10 mouse cellular contexts compared by ENCODE assay signal in the genomic region with DNA sequence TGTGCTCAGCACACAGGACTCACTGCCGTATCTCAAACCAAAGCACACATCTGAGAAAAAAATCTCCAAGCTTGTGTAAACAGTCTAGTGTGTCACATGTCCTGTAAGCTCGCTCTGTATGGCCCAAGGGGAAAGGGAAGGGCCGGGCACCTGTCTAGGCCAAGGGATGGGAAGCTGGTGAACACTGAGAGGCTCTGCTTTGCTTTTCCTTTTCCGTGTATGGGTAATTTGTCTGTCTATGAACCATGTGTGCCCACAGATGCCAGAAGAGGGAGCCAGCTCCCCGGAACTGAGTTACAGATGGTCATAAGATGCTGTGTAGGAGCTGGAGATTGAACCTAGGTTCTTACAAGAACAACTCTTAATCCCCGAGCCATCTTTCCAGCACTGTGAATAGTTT. TPM values are rescaled to one million over a fixed set of nuclear protein-coding genes. Genes with fewer than 3 reads are reported as not detected.
DNase-seq lines count a peak whose midpoint lies in the region; ATAC-seq and TF ChIP-seq lines count a peak whose summit lies in the region.
"Had no signal": no experiment of that assay in that cellular context is flagged by ENCODE, and none has a peak within 500 bp of the region (broad histone marks: within the 10 kb centered on the region; RNA-seq: fewer than 3 reads in every experiment).

No protein-coding gene starts in this region.

- H3K4me2 ChIP-seq in liver, embryonic 12.5 days: no peak overlapping the region

- H3K27ac ChIP-seq in liver, adult 2 months (replicated peaks; ENCODE audit: insufficient read depth, low read depth, low read length): no peak overlapping the region
- no peak overlapping the region for H3K27ac ChIP-seq in liver, embryonic 12.5 days

- TF ChIP-seq CTCF in liver, adult 2 months (IDR thresholded peaks at IDR 0.05; ENCODE audit: low read depth, low read length): peak; percentile 59; the same call in 1 of the 2 replicates

- ATAC-seq in liver, embryonic 12.5 days: no peak

- no peaks in the 10 kb centered on the region for H3K79me2 ChIP-seq in liver, adult 2 months (ENCODE audit: control insufficient read depth, insufficient read depth, low read length)

- no peak overlapping the region for H3K4me3 ChIP-seq in liver, adult 2 months (ENCODE audit: insufficient read depth, low read depth, low read length)
- H3K4me3 ChIP-seq in liver, embryonic 12.5 days: no peak overlapping the region

- peak; percentile 52 for DNase-seq in adrenal gland, adult 2 months
- no peak for DNase-seq in adrenal gland, adult 8-10 months
- DNase-seq in liver, adult 2 months (ENCODE audit: extremely low read depth, low read depth, low spot score): peak; percentile 57
- peak; percentile 25 for DNase-seq in c-Kit-positive CD71-positive TER-119-positive erythroid progenitor cells, embryonic 14.5 days (ENCODE audit: low spot score)
- peak; percentile 38 to 54 for DNase-seq in layer of hippocampus, postnatal 14 days (ENCODE audit: low spot score in 2 of 2)
- peak; percentile 21 for DNase-seq in right cerebral cortex, postnatal 14 days
- DNase-seq in cerebellum, postnatal 14 days: no peak

- H3K27me3 ChIP-seq in liver, adult 2 months (ENCODE audit: control insufficient read depth, insufficient read depth, low read length): no peaks in the 10 kb centered on the region
- no peaks in the 10 kb centered on the region for H3K27me3 ChIP-seq in liver, embryonic 12.5 days (replicated peaks)

- H3K9me3 ChIP-seq in liver, embryonic 12.5 days (replicated peaks): no peaks in the 10 kb centered on the region

- no peak overlapping the region for H3K9ac ChIP-seq in liver, adult 2 months (ENCODE audit: low read depth, low read length)
- H3K9ac ChIP-seq in liver, embryonic 12.5 days: no peak overlapping the region

- TF ChIP-seq POLR2A in liver, adult 2 months (IDR thresholded peaks at IDR 0.05; ENCODE audit: extremely low read depth, insufficient read depth, low read length): no peak

- H3K4me1 ChIP-seq in liver, adult 2 months (ENCODE audit: control insufficient read depth, insufficient read depth, low read length): no peaks in the 10 kb centered on the region
- peaks cover 32% of the 10 kb centered on the region for H3K4me1 ChIP-seq in liver, embryonic 12.5 days

- 57% methylated on average over 6 of the region's 6 CpGs for WGBS in liver, adult 2 months
- 70% methylated on average over 6 of the region's 6 CpGs for WGBS in liver, embryonic 12.5 days (ENCODE audit: insufficient replicate concordance)

- peaks cover 69% of the 10 kb centered on the region for H3K36me3 ChIP-seq in liver, adult 2 months (ENCODE audit: control insufficient read depth, insufficient read depth, low read length)
- peaks cover 99% of the 10 kb centered on the region for H3K36me3 ChIP-seq in liver, embryonic 12.5 days

RNA-seq across cellular contexts. Expression of a gene that starts 18.7 kb away (rescaled TPM):
- total RNA-seq in adrenal gland, adult 2 months (2021): 10 to 100 TPM; 31.2 to 32.4 TPM
- polyA plus RNA-seq in adrenal gland, adult 2 months (2012; rRNA removed): 8.5 and 10.9 TPM in 2 replicates
- 10 to 100 TPM; 31.1 to 39.0 (median 34.4) TPM for total RNA-seq in adrenal gland, adult 8-10 months (2022)
- total RNA-seq in liver, adult 2 months (2014; rRNA removed): 15.2 TPM in 2 replicates
- 10.5 and 11.9 TPM in 2 replicates for polyA plus RNA-seq in liver, adult 2 months (2012; rRNA removed)
- polyA plus RNA-seq in liver, embryonic 12.5 days (2016; fragmentation: Nextera tagmentation; extraction: Ambion mirVana): 68.0 and 72.6 TPM in 2 replicates
- total RNA-seq in layer of hippocampus, postnatal 14 days (2021): 10 to 100 TPM; 29.7 to 32.9 TPM

RNA-seq across cellular contexts. Expression of a gene that starts 20.8 kb away (rescaled TPM):
- total RNA-seq in adrenal gland, adult 2 months (2021): 10 to 100 TPM; 21.0 to 28.4 TPM
- 20.3 and 21.9 TPM in 2 replicates for polyA plus RNA-seq in adrenal gland, adult 2 months (2012; rRNA removed)
- total RNA-seq in adrenal gland, adult 8-10 months (2022): 10 to 100 TPM; 23.9 to 36.8 (median 29.1) TPM
- total RNA-seq in liver, adult 2 months (2014; rRNA removed): 10.2 and 14.2 TPM in 2 replicates
- 17.5 and 18.5 TPM in 2 replicates for polyA plus RNA-seq in liver, adult 2 months (2012; rRNA removed)
- polyA plus RNA-seq in liver, embryonic 12.5 days (2016; fragmentation: Nextera tagmentation; extraction: Ambion mirVana): 17.5 and 17.8 TPM in 2 replicates
- 10 to 100 TPM; 13.8 to 16.0 TPM for total RNA-seq in layer of hippocampus, postnatal 14 days (2021)

RNA-seq across cellular contexts. Expression of a gene that starts 21.9 kb away (rescaled TPM):
- not detected for total RNA-seq in adrenal gland, adult 2 months (2021)
- polyA plus RNA-seq in adrenal gland, adult 2 months (2012; rRNA removed): 0.09 and 0.62 TPM in 2 replicates
- total RNA-seq in adrenal gland, adult 8-10 months (2022): not detected
- not detected in 2 replicates for total RNA-seq in liver, adult 2 months (2014; rRNA removed)
- 0.31 TPM in 1 of 2 replicates, not detected in the other for polyA plus RNA-seq in liver, adult 2 months (2012; rRNA removed)
- not detected in 2 replicates for polyA plus RNA-seq in liver, embryonic 12.5 days (2016; fragmentation: Nextera tagmentation; extraction: Ambion mirVana)
- not detected for total RNA-seq in layer of hippocampus, postnatal 14 days (2021)
- total RNA-seq: left cerebral cortex, postnatal 36 days had no signal
- polyA plus RNA-seq: C2C12 had no signal

RNA-seq across cellular contexts. Expression of a gene that starts 29.0 kb away (rescaled TPM):
- 10 to 100 TPM; 22.6 to 25.1 TPM for total RNA-seq in adrenal gland, adult 2 months (2021)
- 48.8 and 55.2 TPM in 2 replicates for polyA plus RNA-seq in adrenal gland, adult 2 months (2012; rRNA removed)
- 10 to 100 TPM; 20.0 to 37.7 (median 28.2) TPM for total RNA-seq in adrenal gland, adult 8-10 months (2022)
- total RNA-seq in liver, adult 2 months (2014; rRNA removed): 62.9 and 78.9 TPM in 2 replicates
- polyA plus RNA-seq in liver, adult 2 months (2012; rRNA removed): 202 and 244 TPM in 2 replicates
- polyA plus RNA-seq in liver, embryonic 12.5 days (2016; fragmentation: Nextera tagmentation; extraction: Ambion mirVana): 32.2 and 33.1 TPM in 2 replicates
- 10 to 100 TPM; 12.6 to 13.7 TPM for total RNA-seq in layer of hippocampus, postnatal 14 days (2021)

RNA-seq across cellular contexts. Expression of a gene that starts 40.5 kb away (rescaled TPM):
- 100 to 1,000 TPM; 283 to 489 TPM for total RNA-seq in adrenal gland, adult 2 months (2021)
- 224 and 444 TPM in 2 replicates for polyA plus RNA-seq in adrenal gland, adult 2 months (2012; rRNA removed)
- 100 to 1,000 TPM; 330 to 558 (median 451) TPM for total RNA-seq in adrenal gland, adult 8-10 months (2022)
- total RNA-seq in liver, adult 2 months (2014; rRNA removed): 58.1 and 62.6 TPM in 2 replicates
- 66.4 and 75.2 TPM in 2 replicates for polyA plus RNA-seq in liver, adult 2 months (2012; rRNA removed)
- polyA plus RNA-seq in liver, embryonic 12.5 days (2016; fragmentation: Nextera tagmentation; extraction: Ambion mirVana): 80.0 and 83.0 TPM in 2 replicates
- 10 to 100 TPM; 78.0 to 85.6 TPM for total RNA-seq in layer of hippocampus, postnatal 14 days (2021)

Comparison
In these comparisons a context has a peak if more than half of its experiments do, and no peak if none do; other contexts are left out.
1. DNase-seq: peak in adrenal gland, adult 2 months (single experiment), liver, adult 2 months (single experiment), c-Kit-positive CD71-positive TER-119-positive erythroid progenitor cells, embryonic 14.5 days (single experiment), layer of hippocampus, postnatal 14 days (2 of 2) and right cerebral cortex, postnatal 14 days (single experiment); none in adrenal gland, adult 8-10 months (single experiment) and cerebellum, postnatal 14 days (0 of 2).